Mouse (Mus musculus): Measurements from ENCODE around the gene Oxld1. TPM values are rescaled to one million over a fixed set of nuclear protein-coding genes. Genes with fewer than 3 reads are reported as not detected.
"Not testable (repeated sequence)": the region's sequence is repeated elsewhere in the genome, so short reads cannot be mapped to it uniquely, and the experiment has no call there.

The Oxld1 gene
- polyA plus RNA-seq, 1 experiment: 15.4 TPM

- H3K27ac ChIP-seq (ENCODE audit: insufficient read depth, low read depth, low read length): peak overlapping the region; percentile 37; the same call in 1 of the 2 replicates
- H3K4me1 ChIP-seq (ENCODE audit: control insufficient read depth, insufficient read depth, low read length): peaks cover 9% of the 10 kb centered on the region
- peak overlapping the region; percentile 79 for H3K4me3 ChIP-seq (ENCODE audit: insufficient read depth, low read length)
- no peak for TF ChIP-seq POLR2A (IDR thresholded peaks at IDR 0.05; ENCODE audit: borderline replicate concordance, low read depth, low read length)
- no peak for TF ChIP-seq CTCF (IDR thresholded peaks at IDR 0.05; ENCODE audit: low read depth, low read length)
Measured at GRCm38 (mm10) chr11:120437857-120438385, 19.9 kb downstream of the Oxld1 start.

- Histone ChIP-seq H3K4me3 (ENCODE audit: insufficient read depth, low read length) (peak within 1 kb of the TSS; percentile 79), H3K27ac (ENCODE audit: insufficient read depth, low read depth, low read length) (peak within 1 kb of the TSS; percentile 62), H3K4me1 (ENCODE audit: control insufficient read depth, insufficient read depth, low read length) (peaks cover 9% of the 10 kb centered on the region)
- TF ChIP-seq CTCF (IDR thresholded peaks at IDR 0.05; ENCODE audit: low read depth, low read length) (no peak), POLR2A (IDR thresholded peaks at IDR 0.05; ENCODE audit: borderline replicate concordance, low read depth, low read length) (no peak)
Measured at GRCm38 (mm10) chr11:120437152-120437856, 20.6 kb downstream of the Oxld1 start, which contains the start of gene Nploc4. TSS of gene Nploc4 (minus strand) at chr11:120437708.

DNA sequence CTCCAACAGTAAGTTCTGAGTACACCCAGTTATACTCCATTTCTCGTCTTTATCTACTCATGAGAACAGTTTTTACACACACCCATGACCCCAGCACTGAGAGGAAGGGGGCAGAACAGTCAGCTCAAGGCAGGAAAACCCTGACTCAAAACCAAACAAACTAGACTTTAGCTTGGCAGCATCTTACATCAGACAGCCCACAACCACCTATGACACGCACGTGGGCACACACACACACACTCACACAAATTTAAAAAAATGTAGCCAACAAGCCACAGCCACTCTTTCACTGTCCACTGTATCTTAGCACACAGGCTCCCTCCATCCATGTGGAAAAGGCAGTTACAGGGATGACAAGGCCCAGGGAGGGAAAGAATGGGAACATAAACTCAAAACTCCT is 31.1 kb downstream of the Oxld1 start:
- no peak overlapping the region for H3K4me3 ChIP-seq (ENCODE audit: insufficient read depth, low read length)
- no peak for TF ChIP-seq CTCF (IDR thresholded peaks at IDR 0.05; ENCODE audit: low read depth, low read length)
- no peak for TF ChIP-seq POLR2A (IDR thresholded peaks at IDR 0.05; ENCODE audit: borderline replicate concordance, low read depth, low read length)
- no peak overlapping the region for H3K27ac ChIP-seq (ENCODE audit: insufficient read depth, low read depth, low read length)
- no peaks in the 10 kb centered on the region; the same call in 1 of the 2 replicates for H3K4me1 ChIP-seq (ENCODE audit: control insufficient read depth, insufficient read depth, low read length)

DNA sequence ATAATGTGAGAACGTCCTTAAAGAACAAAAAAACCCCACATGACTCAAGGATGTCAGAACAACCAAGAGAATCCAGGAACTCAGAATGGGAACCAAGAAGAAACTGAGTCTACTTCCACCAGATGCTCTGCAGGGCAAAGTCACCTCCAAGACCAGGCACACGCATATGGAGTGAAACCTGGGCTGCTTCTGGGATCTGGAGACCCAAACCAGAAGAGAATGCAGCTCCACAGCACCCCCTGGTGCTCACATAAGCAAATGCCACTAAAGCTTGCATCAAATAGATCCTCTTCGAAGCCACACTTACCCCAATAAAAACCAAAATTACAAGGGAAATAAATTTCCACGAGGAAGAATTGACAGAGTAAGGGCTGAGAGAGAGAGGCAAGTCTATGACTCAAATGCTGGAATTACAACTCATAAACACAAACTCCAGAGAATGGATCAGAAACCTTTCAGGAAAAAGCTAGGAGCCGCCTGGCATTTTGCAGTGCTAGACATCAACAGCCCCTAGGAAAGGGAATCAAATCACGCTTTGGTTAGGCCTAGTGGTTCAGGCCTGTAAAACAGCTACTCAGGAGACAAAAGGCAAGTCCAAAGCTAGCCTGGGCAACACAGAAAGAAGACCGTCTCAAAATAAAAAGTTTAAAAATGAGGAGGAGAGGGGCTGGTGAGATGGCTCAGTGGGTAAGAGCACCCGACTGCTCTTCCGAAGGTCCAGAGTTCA is 34.1 kb downstream of the Oxld1 start:
- H3K4me1 ChIP-seq (ENCODE audit: control insufficient read depth, insufficient read depth, low read length): peaks cover 5% of the 10 kb centered on the region
- no peak overlapping the region for H3K4me3 ChIP-seq (ENCODE audit: insufficient read depth, low read length)
- TF ChIP-seq CTCF (IDR thresholded peaks at IDR 0.05; ENCODE audit: low read depth, low read length) (peak; percentile 77), POLR2A (IDR thresholded peaks at IDR 0.05; ENCODE audit: borderline replicate concordance, low read depth, low read length) (no peak)
- no peak overlapping the region for H3K27ac ChIP-seq (ENCODE audit: insufficient read depth, low read depth, low read length)

DNA sequence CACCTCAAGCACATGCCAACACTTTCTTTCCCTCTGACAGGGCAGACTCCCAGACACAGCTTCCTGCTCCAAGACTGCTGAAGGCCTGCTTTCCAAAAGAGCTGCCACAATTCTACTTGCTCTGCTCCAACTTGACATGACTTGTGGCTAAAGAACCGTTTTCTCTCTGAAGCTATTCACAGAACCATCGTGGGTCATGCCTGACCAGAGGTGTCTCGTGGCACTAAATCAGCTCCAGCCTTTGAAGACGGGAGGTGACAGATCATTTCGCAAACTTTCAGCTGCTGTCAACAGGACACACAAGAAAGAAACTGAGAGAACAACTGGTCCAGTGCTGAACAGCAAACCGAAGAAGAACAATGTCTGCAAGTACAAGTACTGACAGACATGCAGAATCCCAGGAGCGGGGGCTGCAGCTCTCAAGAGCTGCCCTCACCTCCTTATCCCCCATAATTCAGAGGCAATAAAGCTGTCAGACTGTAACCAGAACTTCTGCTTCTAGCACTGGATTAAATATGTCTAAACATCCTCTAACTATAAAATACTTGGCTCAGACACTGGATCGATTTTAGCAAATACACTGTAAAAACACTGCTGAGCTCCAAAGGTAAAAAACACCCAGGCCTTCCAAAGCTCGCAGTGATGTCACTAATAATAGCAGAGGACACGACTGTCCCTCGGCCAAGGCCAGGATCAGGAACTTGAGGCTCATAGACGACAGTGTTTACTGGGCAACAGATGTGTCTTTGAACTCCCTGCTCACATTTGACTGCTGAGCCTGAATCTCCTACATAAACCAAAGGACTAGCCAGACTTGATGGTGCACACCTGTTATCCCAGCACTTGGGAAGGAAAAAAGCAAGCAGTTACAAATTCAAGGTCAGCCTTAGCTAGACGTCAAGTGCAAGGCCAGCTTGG is 35.0 kb downstream of the Oxld1 start:
- TF ChIP-seq CTCF (IDR thresholded peaks at IDR 0.05; ENCODE audit: low read depth, low read length) (no peak), POLR2A (IDR thresholded peaks at IDR 0.05; ENCODE audit: borderline replicate concordance, low read depth, low read length) (no peak)
- Histone ChIP-seq H3K4me3 (ENCODE audit: insufficient read depth, low read length) (no peak overlapping the region), H3K27ac (ENCODE audit: insufficient read depth, low read depth, low read length) (no peak overlapping the region), H3K4me1 (ENCODE audit: control insufficient read depth, insufficient read depth, low read length) (peaks cover 5% of the 10 kb centered on the region)

GRCm38 (mm10) chr11:120418592-120418991 is 39.3 kb downstream of the Oxld1 start:
- Histone ChIP-seq H3K4me3 (ENCODE audit: insufficient read depth, low read length) (no peak overlapping the region), H3K4me1 (ENCODE audit: control insufficient read depth, insufficient read depth, low read length) (peaks cover 5% of the 10 kb centered on the region), H3K27ac (ENCODE audit: insufficient read depth, low read depth, low read length) (no peak overlapping the region)
- TF ChIP-seq POLR2A (IDR thresholded peaks at IDR 0.05; ENCODE audit: borderline replicate concordance, low read depth, low read length): no peak
- TF ChIP-seq CTCF (IDR thresholded peaks at IDR 0.05; ENCODE audit: low read depth, low read length): no peak

- Histone ChIP-seq H3K4me3 (ENCODE audit: insufficient read depth, low read length) (no peak overlapping the region), H3K27ac (ENCODE audit: insufficient read depth, low read depth, low read length) (no peak overlapping the region), H3K4me1 (ENCODE audit: control insufficient read depth, insufficient read depth, low read length) (peaks cover 5% of the 10 kb centered on the region)
- TF ChIP-seq CTCF (IDR thresholded peaks at IDR 0.05; ENCODE audit: low read depth, low read length) (no peak), POLR2A (IDR thresholded peaks at IDR 0.05; ENCODE audit: borderline replicate concordance, low read depth, low read length) (no peak)
Measured at GRCm38 (mm10) chr11:120417852-120418251, 40.0 kb downstream of the Oxld1 start.

GRCm38 (mm10) chr11:120413621-120414020 is 44.2 kb downstream of the Oxld1 start:
- not testable (repeated sequence) for H3K4me1 ChIP-seq (ENCODE audit: control insufficient read depth, insufficient read depth, low read length); H3K4me3 ChIP-seq (ENCODE audit: insufficient read depth, low read length); H3K27ac ChIP-seq (ENCODE audit: insufficient read depth, low read depth, low read length)

Other genes with a start within 250 kb of the Oxld1 start
- 5.2 and 5.7 TPM in 2 replicates for gene Bahcc1, start 225.1 kb downstream of the Oxld1 start, polyA plus RNA-seq (2012; ENCODE audit: insufficient read depth, insufficient read length, missing spikeins)
- gene Actg1, start 109.5 kb downstream of the Oxld1 start, polyA plus RNA-seq (2012; ENCODE audit: insufficient read depth, insufficient read length, missing spikeins): 2,086 and 2,131 TPM in 2 replicates
- not detected in 2 replicates for gene Fscn2, start 96.5 kb downstream of the Oxld1 start, polyA plus RNA-seq (2012; ENCODE audit: insufficient read depth, insufficient read length, missing spikeins)
- gene Faap100, start 79.3 kb downstream of the Oxld1 start, polyA plus RNA-seq (2012; ENCODE audit: insufficient read depth, insufficient read length, missing spikeins): 10.4 and 13.1 TPM in 2 replicates
- gene Nploc4, start 20.4 kb downstream of the Oxld1 start, polyA plus RNA-seq (2012; ENCODE audit: insufficient read depth, insufficient read length, missing spikeins): 45.6 and 46.6 TPM in 2 replicates
- 0.32 TPM in 1 of 2 replicates, not detected in the other for gene Tspan10, start 15.4 kb downstream of the Oxld1 start, polyA plus RNA-seq (2012; ENCODE audit: insufficient read depth, insufficient read length, missing spikeins)
- gene Pde6g, start 4.6 kb downstream of the Oxld1 start, polyA plus RNA-seq (2012; ENCODE audit: insufficient read depth, insufficient read length, missing spikeins): 0.49 and 0.62 TPM in 2 replicates
- 9.9 and 16.6 TPM in 2 replicates for gene Ccdc137, start within 50 bp of the Oxld1 start, polyA plus RNA-seq (2012; ENCODE audit: insufficient read depth, insufficient read length, missing spikeins)
- gene Arl16, start 9.5 kb upstream of the Oxld1 start, polyA plus RNA-seq (2012; ENCODE audit: insufficient read depth, insufficient read length, missing spikeins): 13.0 and 13.6 TPM in 2 replicates
- 43.3 and 46.7 TPM in 2 replicates for gene Mrpl12, start 26.5 kb upstream of the Oxld1 start, polyA plus RNA-seq (2012; ENCODE audit: insufficient read depth, insufficient read length, missing spikeins)
- 62.9 and 65.6 TPM in 2 replicates for gene Slc25a10, start 33.8 kb upstream of the Oxld1 start, polyA plus RNA-seq (2012; ENCODE audit: insufficient read depth, insufficient read length, missing spikeins)
- not detected in 2 replicates for gene Gcgr, start 72.6 kb upstream of the Oxld1 start, polyA plus RNA-seq (2012; ENCODE audit: insufficient read depth, insufficient read length, missing spikeins)
- gene Mcrip1, start 91.7 kb upstream of the Oxld1 start, polyA plus RNA-seq (2012; ENCODE audit: insufficient read depth, insufficient read length, missing spikeins): 63.5 and 64.0 TPM in 2 replicates
- not detected in 2 replicates for gene Ppp1r27, start 93.1 kb upstream of the Oxld1 start, polyA plus RNA-seq (2012; ENCODE audit: insufficient read depth, insufficient read length, missing spikeins)
- gene P4hb, start 115.2 kb upstream of the Oxld1 start, polyA plus RNA-seq (2012; ENCODE audit: insufficient read depth, insufficient read length, missing spikeins): 292 and 334 TPM in 2 replicates
- 628 and 760 TPM in 2 replicates for gene Arhgdia, start 123.6 kb upstream of the Oxld1 start, polyA plus RNA-seq (2012; ENCODE audit: insufficient read depth, insufficient read length, missing spikeins)
- 97.5 and 121 TPM in 2 replicates for gene Alyref, start 140.3 kb upstream of the Oxld1 start, polyA plus RNA-seq (2012; ENCODE audit: insufficient read depth, insufficient read length, missing spikeins)
- 127 and 128 TPM in 2 replicates for gene Anapc11, start 140.4 kb upstream of the Oxld1 start, polyA plus RNA-seq (2012; ENCODE audit: insufficient read depth, insufficient read length, missing spikeins)
- gene Npb, start 150.4 kb upstream of the Oxld1 start, polyA plus RNA-seq (2012; ENCODE audit: insufficient read depth, insufficient read length, missing spikeins): 1.4 TPM in 1 of 2 replicates, not detected in the other
- 52.4 and 64.5 TPM in 2 replicates for gene Pcyt2, start 159.9 kb upstream of the Oxld1 start, polyA plus RNA-seq (2012; ENCODE audit: insufficient read depth, insufficient read length, missing spikeins)
- 78.5 and 91.5 TPM in 2 replicates for gene Sirt7, start 167.2 kb upstream of the Oxld1 start, polyA plus RNA-seq (2012; ENCODE audit: insufficient read depth, insufficient read length, missing spikeins)
- gene Mafg, start 175.5 kb upstream of the Oxld1 start, polyA plus RNA-seq (2012; ENCODE audit: insufficient read depth, insufficient read length, missing spikeins): 76.0 and 77.5 TPM in 2 replicates
- 0.61 and 0.78 TPM in 2 replicates for gene Pycr1, start 185.7 kb upstream of the Oxld1 start, polyA plus RNA-seq (2012; ENCODE audit: insufficient read depth, insufficient read length, missing spikeins)
- not detected in 2 replicates for gene Myadml2, start 190.1 kb upstream of the Oxld1 start, polyA plus RNA-seq (2012; ENCODE audit: insufficient read depth, insufficient read length, missing spikeins)
- gene Notum, start 203.1 kb upstream of the Oxld1 start, polyA plus RNA-seq (2012; ENCODE audit: insufficient read depth, insufficient read length, missing spikeins): not detected in 2 replicates
- 42.8 and 50.5 TPM in 2 replicates for gene Aspscr1, start 214.9 kb upstream of the Oxld1 start, polyA plus RNA-seq (2012; ENCODE audit: insufficient read depth, insufficient read length, missing spikeins)